Mouse (Mus musculus) heart, adult 18-20 months (tissue): Measurements from ENCODE around the gene Ndufs6. TPM values are rescaled to one million over a fixed set of nuclear protein-coding genes. Genes with fewer than 3 reads are reported as not detected.

Experiments
- total RNA-seq, 2 experiments: library from RNA; stranded (reverse); gene quantifications; 2 replicates each; pipeline ENCODE4 v1.2.3; 2021

Gene Ndufs6
- total RNA-seq, 2 experiments from 2014 or later, result 1,249 to 1,336 TPM

Other genes starting within 250 kb of the Ndufs6 start
- gene Irx4, start 68.1 kb downstream of the Ndufs6 start, total RNA-seq, result 10 to 100 TPM; 19.8 to 28.7 TPM
- gene Mrpl36, start within 50 bp of the Ndufs6 start, total RNA-seq, result 10 to 100 TPM; 57.0 to 61.7 TPM
- 10 to 100 TPM in 1 of 2 experiments, 1 to 10 TPM in 1; 9.0 to 10.8 TPM for gene Lpcat1, start 138.7 kb upstream of the Ndufs6 start, total RNA-seq
- not detected for gene Slc6a3, start 208.2 kb upstream of the Ndufs6 start, total RNA-seq